Mouse (Mus musculus): ENCODE results near the gene Ear14. TPM values are rescaled to one million over a fixed set of nuclear protein-coding genes. Genes with fewer than 3 reads are reported as not detected.
"Not testable (repeated sequence)": the region's sequence is repeated elsewhere in the genome, so short reads cannot be mapped to it uniquely, and the experiment has no call there.

Gene Ear14
- polyA plus RNA-seq (2016; fragmentation: Nextera tagmentation; extraction: Ambion mirVana): not detected in 2 replicates

- no peaks in the 10 kb centered on the region for H3K9me3 ChIP-seq
- WGBS: 78% methylated on average over 2 of the region's 2 CpGs
Measured at GRCm38 (mm10) chr14:51203115-51203514, at the start of gene Ear14. TSS of gene Ear14 (plus strand) at chr14:51203391.

GRCm38 (mm10) chr14:51156056-51156735 lies 47.0 kb upstream of the Ear14 start:
- Histone ChIP-seq H3K4me3 (no peak overlapping the region), H3K9me3 (no peaks in the 10 kb centered on the region), H3K36me3 (no peaks in the 10 kb centered on the region), H3K4me1 (no peaks in the 10 kb centered on the region), H3K27ac (no peak overlapping the region), H3K27me3 (ENCODE audit: insufficient read depth, poor library complexity, severe bottlenecking) (no peaks in the 10 kb centered on the region)
- 82% methylated on average over 5 of the region's 5 CpGs for WGBS
- DNase-seq (ENCODE audit: low spot score): no peak

More at GRCm38 (mm10) chr14:51203115-51203514, at the start of gene Ear14:
- H3K4me1 ChIP-seq: no peaks in the 10 kb centered on the region
- no peak within 1 kb of the TSS for H3K27ac ChIP-seq
- no peak within 1 kb of the TSS for H3K4me3 ChIP-seq
- H3K27me3 ChIP-seq (ENCODE audit: insufficient read depth, poor library complexity, severe bottlenecking): no peaks in the 10 kb centered on the region
- DNase-seq (ENCODE audit: low spot score): no peak
- H3K36me3 ChIP-seq: no peaks in the 10 kb centered on the region

GRCm38 (mm10) chr14:51156736-51157068 lies 46.5 kb upstream of the Ear14 start:
- 80% methylated on average over 4 of the region's 4 CpGs for WGBS
- Histone ChIP-seq H3K9me3 (no peaks in the 10 kb centered on the region), H3K36me3 (no peaks in the 10 kb centered on the region), H3K4me1 (no peaks in the 10 kb centered on the region), H3K27ac (no peak overlapping the region), H3K27me3 (ENCODE audit: insufficient read depth, poor library complexity, severe bottlenecking) (no peaks in the 10 kb centered on the region), H3K4me3 (no peak overlapping the region)
- DNase-seq (ENCODE audit: low spot score): no peak

GRCm38 (mm10) chr14:51157072-51157471 lies 46.1 kb upstream of the Ear14 start:
- H3K4me3 ChIP-seq: no peak overlapping the region
- no peaks in the 10 kb centered on the region for H3K36me3 ChIP-seq
- DNase-seq (ENCODE audit: low spot score): no peak
- no peaks in the 10 kb centered on the region for H3K27me3 ChIP-seq (ENCODE audit: insufficient read depth, poor library complexity, severe bottlenecking)
- 88% methylated on average over 1 of the region's 1 CpGs for WGBS
- no peaks in the 10 kb centered on the region for H3K4me1 ChIP-seq
- H3K9me3 ChIP-seq: no peaks in the 10 kb centered on the region
- no peak overlapping the region for H3K27ac ChIP-seq

- not testable (repeated sequence) for H3K4me1 ChIP-seq; H3K4me3 ChIP-seq; DNase-seq (ENCODE audit: low spot score); H3K27me3 ChIP-seq (ENCODE audit: insufficient read depth, poor library complexity, severe bottlenecking); H3K9me3 ChIP-seq; H3K27ac ChIP-seq; H3K36me3 ChIP-seq
- 87% methylated on average over 3 of the region's 3 CpGs for WGBS
Measured at GRCm38 (mm10) chr14:51161976-51162375, 41.2 kb upstream of the Ear14 start, which contains the start of gene Rnase2b. TSS of gene Rnase2b (plus strand) at chr14:51162260.

GRCm38 (mm10) chr14:51163323-51163722 lies 39.9 kb upstream of the Ear14 start:
- H3K27ac ChIP-seq; H3K36me3 ChIP-seq; H3K4me3 ChIP-seq; H3K4me1 ChIP-seq; DNase-seq (ENCODE audit: low spot score); H3K27me3 ChIP-seq (ENCODE audit: insufficient read depth, poor library complexity, severe bottlenecking); H3K9me3 ChIP-seq: not testable (repeated sequence)
- 92% methylated on average over 6 of the region's 6 CpGs for WGBS

GRCm38 (mm10) chr14:51165435-51165834 lies 37.8 kb upstream of the Ear14 start:
- Histone ChIP-seq H3K9me3 (no peaks in the 10 kb centered on the region), H3K27ac (no peak overlapping the region), H3K36me3 (no peaks in the 10 kb centered on the region), H3K4me3 (no peak overlapping the region), H3K27me3 (ENCODE audit: insufficient read depth, poor library complexity, severe bottlenecking) (no peaks in the 10 kb centered on the region), H3K4me1 (no peaks in the 10 kb centered on the region)
- WGBS: 93% methylated on average over 1 of the region's 1 CpGs
- DNase-seq (ENCODE audit: low spot score): no peak

GRCm38 (mm10) chr14:51166068-51166467 lies 37.1 kb upstream of the Ear14 start:
- DNase-seq (ENCODE audit: low spot score): no peak
- Histone ChIP-seq H3K9me3 (no peaks in the 10 kb centered on the region), H3K4me3 (no peak overlapping the region), H3K27ac (no peak overlapping the region), H3K27me3 (ENCODE audit: insufficient read depth, poor library complexity, severe bottlenecking) (no peaks in the 10 kb centered on the region), H3K36me3 (no peaks in the 10 kb centered on the region), H3K4me1 (no peaks in the 10 kb centered on the region)

- not testable (repeated sequence) for H3K27ac ChIP-seq; DNase-seq (ENCODE audit: low spot score); H3K4me1 ChIP-seq; H3K36me3 ChIP-seq; H3K27me3 ChIP-seq (ENCODE audit: insufficient read depth, poor library complexity, severe bottlenecking); H3K9me3 ChIP-seq; H3K4me3 ChIP-seq
- 35% methylated on average over 9 of the region's 9 CpGs for WGBS
Measured at GRCm38 (mm10) chr14:51172095-51172865, 30.9 kb upstream of the Ear14 start.

- WGBS: 53% methylated on average over 4 of the region's 4 CpGs
- not testable (repeated sequence) for H3K27ac ChIP-seq; H3K4me3 ChIP-seq; DNase-seq (ENCODE audit: low spot score); H3K9me3 ChIP-seq; H3K27me3 ChIP-seq (ENCODE audit: insufficient read depth, poor library complexity, severe bottlenecking); H3K36me3 ChIP-seq; H3K4me1 ChIP-seq
Measured at GRCm38 (mm10) chr14:51172947-51173346, 30.2 kb upstream of the Ear14 start.

GRCm38 (mm10) chr14:51173843-51174242 lies 29.3 kb upstream of the Ear14 start:
- WGBS: 78% methylated on average over 4 of the region's 4 CpGs
- no peak overlapping the region for H3K4me3 ChIP-seq
- H3K27ac ChIP-seq: no peak overlapping the region
- no peaks in the 10 kb centered on the region for H3K27me3 ChIP-seq (ENCODE audit: insufficient read depth, poor library complexity, severe bottlenecking)
- no peaks in the 10 kb centered on the region for H3K9me3 ChIP-seq
- H3K36me3 ChIP-seq: no peaks in the 10 kb centered on the region
- H3K4me1 ChIP-seq: no peaks in the 10 kb centered on the region
- DNase-seq (ENCODE audit: low spot score): no peak

- DNase-seq (ENCODE audit: low spot score): peak; percentile 58
- not testable (repeated sequence) for H3K27ac ChIP-seq; H3K27me3 ChIP-seq (ENCODE audit: insufficient read depth, poor library complexity, severe bottlenecking); H3K36me3 ChIP-seq; H3K9me3 ChIP-seq; H3K4me1 ChIP-seq; H3K4me3 ChIP-seq
- WGBS: 71% methylated on average over 2 of the region's 2 CpGs
Measured at GRCm38 (mm10) chr14:51181051-51181450, 22.1 kb upstream of the Ear14 start.

- DNase-seq (ENCODE audit: low spot score): no peak
- H3K9me3 ChIP-seq: no peaks in the 10 kb centered on the region
- H3K27me3 ChIP-seq (ENCODE audit: insufficient read depth, poor library complexity, severe bottlenecking): no peaks in the 10 kb centered on the region
- H3K4me1 ChIP-seq: no peaks in the 10 kb centered on the region
- WGBS: 81% methylated on average over 4 of the region's 4 CpGs
- H3K27ac ChIP-seq: no peak overlapping the region
- H3K36me3 ChIP-seq: no peaks in the 10 kb centered on the region
- no peak overlapping the region for H3K4me3 ChIP-seq
Measured at GRCm38 (mm10) chr14:51195681-51196080, 7.5 kb upstream of the Ear14 start.

Measured in heart, embryonic 10.5 days (tissue).